Comparison of ENCODE assay signal across 8 mouse cellular contexts in the genomic region with DNA sequence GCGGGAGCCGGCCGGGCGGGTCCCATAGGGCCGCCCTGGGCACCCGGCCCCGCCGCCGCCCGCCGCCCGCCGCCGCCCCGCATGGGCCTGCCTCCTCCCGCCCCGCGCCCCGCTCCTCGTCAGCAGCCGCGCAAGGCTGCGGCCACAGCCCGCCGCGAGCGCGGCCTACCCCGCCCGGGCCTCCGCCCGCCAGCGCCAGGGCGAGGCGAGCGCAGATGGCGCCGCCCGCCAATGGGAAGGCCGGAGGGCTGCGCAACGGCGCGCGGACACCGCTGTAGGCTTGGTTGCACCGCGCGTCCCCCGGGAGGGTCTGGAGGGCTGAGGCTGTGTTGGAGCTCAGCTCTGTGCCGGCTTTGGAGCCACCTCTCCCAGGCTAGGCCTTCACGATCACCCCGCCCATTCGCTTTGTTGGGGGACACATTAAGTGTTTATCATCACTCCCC. TPM values are rescaled to one million over a fixed set of nuclear protein-coding genes. Genes with fewer than 3 reads are reported as not detected.
DNase-seq lines count a peak whose midpoint lies in the region; ATAC-seq and TF ChIP-seq lines count a peak whose summit lies in the region.
"Had no signal": no experiment of that assay in that cellular context is flagged by ENCODE, and none has a peak within 500 bp of the region (broad histone marks: within the 10 kb centered on the region; RNA-seq: fewer than 3 reads in every experiment).

No protein-coding gene starts in this region.

- no peaks in the 10 kb centered on the region for H3K9me3 ChIP-seq in hindbrain, postnatal 0 days (ENCODE audit: low read length)
- H3K9me3 ChIP-seq in limb, embryonic 13.5 days, result no peaks in the 10 kb centered on the region
- no peaks in the 10 kb centered on the region for H3K9me3 ChIP-seq in midbrain, embryonic 13.5 days

- no peaks in the 10 kb centered on the region for H3K27me3 ChIP-seq in hindbrain, postnatal 0 days (ENCODE audit: insufficient read depth, low read length)
- H3K27me3 ChIP-seq in limb, embryonic 13.5 days, result no peaks in the 10 kb centered on the region
- no peaks in the 10 kb centered on the region for H3K27me3 ChIP-seq in midbrain, embryonic 13.5 days
- peaks cover 9% of the 10 kb centered on the region for H3K27me3 ChIP-seq in spleen, adult 2 months (ENCODE audit: control insufficient read depth, insufficient read depth, low read length)

- TF ChIP-seq CTCF in hindbrain, postnatal 0 days (IDR thresholded peaks at IDR 0.05; ENCODE audit: low read depth), result no peak
- no peak for TF ChIP-seq CTCF in spleen, adult 2 months (IDR thresholded peaks at IDR 0.05; ENCODE audit: extremely low read depth, insufficient read depth, insufficient read length, insufficient replicate concordance)

- H3K4me3 ChIP-seq in hindbrain, postnatal 0 days (ENCODE audit: low read length), result peak overlapping the region; percentile 75
- H3K4me3 ChIP-seq in limb, embryonic 13.5 days, result peak overlapping the region; percentile 77
- peak overlapping the region; percentile 78 for H3K4me3 ChIP-seq in midbrain, embryonic 13.5 days (replicated peaks)
- H3K4me3 ChIP-seq in spleen, adult 2 months (ENCODE audit: extremely low read depth, insufficient read depth, insufficient read length), result peak overlapping the region; percentile 52; the same call in 1 of the 2 replicates

- H3K4me2 ChIP-seq in hindbrain, postnatal 0 days (ENCODE audit: low read depth, low read length), result peak overlapping the region; percentile 94
- H3K4me2 ChIP-seq in limb, embryonic 13.5 days (replicated peaks), result peak overlapping the region; percentile 91
- H3K4me2 ChIP-seq in midbrain, embryonic 13.5 days (replicated peaks), result peak overlapping the region; percentile 91

- ATAC-seq in hindbrain, postnatal 0 days, result peak; percentile 94
- peak; percentile 93 for ATAC-seq in limb, embryonic 13.5 days (ENCODE audit: low FRiP score, low read depth)
- ATAC-seq in midbrain, embryonic 13.5 days, result peak; percentile 96

- no peak for TF ChIP-seq POLR2A in spleen, adult 2 months (IDR thresholded peaks at IDR 0.05; ENCODE audit: low read depth, low read length)

- H3K36me3 ChIP-seq in hindbrain, postnatal 0 days (ENCODE audit: insufficient read depth, low read length), result no peaks in the 10 kb centered on the region
- no peaks in the 10 kb centered on the region for H3K36me3 ChIP-seq in limb, embryonic 13.5 days
- no peaks in the 10 kb centered on the region for H3K36me3 ChIP-seq in midbrain, embryonic 13.5 days
- H3K36me3 ChIP-seq in spleen, adult 2 months (ENCODE audit: control insufficient read depth, insufficient read depth, low read length), result no peaks in the 10 kb centered on the region

- DNase-seq in adrenal gland, postnatal 10 days, result peak; percentile 81
- peak; percentile 80 to 89 for DNase-seq in cerebellum, postnatal 36 days
- peak; percentile 50 to 79 for DNase-seq in gastrocnemius, adult 8-10 months (ENCODE audit: low spot score in 2 of 2)
- peak; percentile 94 for DNase-seq in hindbrain, postnatal 0 days (ENCODE audit: low spot score)
- no peak for DNase-seq in spleen, adult 2 months (ENCODE audit: low read depth in 1 of 2, low spot score in 2 of 2)

- peaks cover 28% of the 10 kb centered on the region for H3K4me1 ChIP-seq in hindbrain, postnatal 0 days (ENCODE audit: insufficient read depth, low read length)
- peaks cover 41% of the 10 kb centered on the region for H3K4me1 ChIP-seq in limb, embryonic 13.5 days
- peaks cover 53% of the 10 kb centered on the region for H3K4me1 ChIP-seq in midbrain, embryonic 13.5 days (replicated peaks)
- peaks cover 9% of the 10 kb centered on the region for H3K4me1 ChIP-seq in spleen, adult 2 months (ENCODE audit: control insufficient read depth, insufficient read depth, insufficient read length)

- peak overlapping the region; percentile 71 for H3K9ac ChIP-seq in hindbrain, postnatal 0 days (replicated peaks; ENCODE audit: low read length)
- H3K9ac ChIP-seq in limb, embryonic 13.5 days, result peak overlapping the region; percentile 94
- H3K9ac ChIP-seq in midbrain, embryonic 13.5 days (replicated peaks), result peak overlapping the region; percentile 97

- WGBS in hindbrain, postnatal 0 days, result 4% methylated on average over 48 of the region's 54 CpGs
- under 1% methylated on average over 15 of the region's 54 CpGs for WGBS in limb, embryonic 13.5 days
- under 1% methylated on average over 29 of the region's 54 CpGs for WGBS in midbrain, embryonic 13.5 days
- WGBS in spleen, adult 2 months, result 4% methylated on average over 44 of the region's 54 CpGs

- H3K27ac ChIP-seq in hindbrain, postnatal 0 days, result peak overlapping the region; percentile 88
- peak overlapping the region; percentile 83 for H3K27ac ChIP-seq in limb, embryonic 13.5 days
- H3K27ac ChIP-seq in midbrain, embryonic 13.5 days, result peak overlapping the region; percentile 93
- H3K27ac ChIP-seq in spleen, adult 2 months (ENCODE audit: insufficient read depth, low read length), result peak overlapping the region; percentile 36; the same call in 1 of the 2 replicates
- H3K27ac ChIP-seq: macrophage had no signal

RNA-seq across cellular contexts. Expression of a gene that starts 0.5 kb away (rescaled TPM):
- total RNA-seq in adrenal gland, postnatal 10 days (2021), result 10 to 100 TPM; 15.2 to 30.9 TPM
- 10 to 100 TPM; 38.8 to 60.0 (median 49.4) TPM for total RNA-seq in gastrocnemius, adult 8-10 months (2022)
- total RNA-seq in hindbrain, postnatal 0 days (2014; rRNA removed), result 138 and 151 TPM in 2 replicates
- 33.5 and 34.0 TPM in 2 replicates for polyA plus RNA-seq in hindbrain, postnatal 0 days (2015; fragmentation: Nextera tagmentation; extraction: Ambion mirVana)
- 12.0 and 14.4 TPM in 2 replicates for polyA plus RNA-seq in limb, embryonic 13.5 days (2015; fragmentation: Nextera tagmentation; extraction: Ambion mirVana)
- 21.0 and 26.1 TPM in 2 replicates for polyA plus RNA-seq in midbrain, embryonic 13.5 days (2015; fragmentation: Nextera tagmentation; extraction: Ambion mirVana)
- polyA plus RNA-seq in spleen, adult 2 months (2012; rRNA removed), result 116 and 244 TPM in 2 replicates

RNA-seq across cellular contexts. Expression of a gene that starts 25.8 kb away (rescaled TPM):
- 10 to 100 TPM; 18.6 to 25.2 TPM for total RNA-seq in adrenal gland, postnatal 10 days (2021)
- 10 to 100 TPM in 1 of 4 experiments, 1 to 10 TPM in 3; 7.7 to 11.2 (median 8.5) TPM for total RNA-seq in gastrocnemius, adult 8-10 months (2022)
- 21.3 and 31.8 TPM in 2 replicates for total RNA-seq in hindbrain, postnatal 0 days (2014; rRNA removed)
- polyA plus RNA-seq in hindbrain, postnatal 0 days (2015; fragmentation: Nextera tagmentation; extraction: Ambion mirVana), result 5.7 and 6.2 TPM in 2 replicates
- 15.8 and 18.0 TPM in 2 replicates for polyA plus RNA-seq in limb, embryonic 13.5 days (2015; fragmentation: Nextera tagmentation; extraction: Ambion mirVana)
- polyA plus RNA-seq in midbrain, embryonic 13.5 days (2015; fragmentation: Nextera tagmentation; extraction: Ambion mirVana), result 10.9 and 12.9 TPM in 2 replicates
- 4.6 and 5.3 TPM in 2 replicates for polyA plus RNA-seq in spleen, adult 2 months (2012; rRNA removed)

Comparison
In these comparisons a context has a peak if more than half of its experiments do, and no peak if none do; other contexts are left out.
1. DNase-seq: peak in adrenal gland, postnatal 10 days (single experiment), cerebellum, postnatal 36 days (2 of 2), gastrocnemius, adult 8-10 months (2 of 2) and hindbrain, postnatal 0 days (single experiment); none in spleen, adult 2 months (0 of 2).
2. H3K27ac ChIP-seq: peak in every context shown above with its lines; median percentile 93 in midbrain, embryonic 13.5 days; 88 in hindbrain, postnatal 0 days; 83 in limb, embryonic 13.5 days; 36 in spleen, adult 2 months.
3. Peak in every context shown above with its lines, with median percentiles within 50 percentile points of each other: ATAC-seq, H3K4me2 ChIP-seq, H3K4me3 ChIP-seq and H3K9ac ChIP-seq.